Mouse (Mus musculus): ENCODE results near the gene Zfp598.
"Not testable (repeated sequence)": the region's sequence is repeated elsewhere in the genome, so short reads cannot be mapped to it uniquely, and the experiment has no call there.

The Zfp598 gene

GRCm38 (mm10) chr17:24689251-24690081 lies 20.0 kb downstream of the Zfp598 start, which contains the start of gene Syngr3:
Gene Syngr3, minus strand, starts transcription at chr17:24689955.
- peak; percentile 66 for DNase-seq

DNA sequence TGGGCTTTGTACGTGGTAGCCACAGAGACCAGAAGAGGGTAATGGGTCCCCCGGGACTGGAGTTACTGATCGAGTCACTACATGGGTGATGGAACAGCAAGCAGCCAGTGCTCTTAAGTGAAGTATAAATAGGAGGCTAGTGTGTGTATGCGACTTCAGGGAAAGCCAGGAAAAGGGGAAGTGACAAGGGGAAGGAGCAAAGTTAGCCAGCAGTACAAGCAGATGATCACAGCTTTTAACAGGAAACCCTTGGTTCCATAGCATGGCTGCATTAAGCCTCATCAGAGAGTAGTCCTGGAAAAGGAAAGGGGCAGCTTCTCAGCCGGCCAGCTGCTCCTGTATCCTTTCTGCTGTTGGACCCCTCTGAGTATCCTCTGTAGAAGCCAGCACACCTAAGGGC lies 22.9 kb downstream of the Zfp598 start:
- no peak for DNase-seq

- DNase-seq, result no peak
These were observed 26.0 kb downstream of the Zfp598 start for GRCm38 (mm10) chr17:24695326-24696010.

- DNase-seq, result peak; percentile 83
These were observed 26.7 kb downstream of the Zfp598 start, which contains the start of the genes Gfer and Noxo1 for GRCm38 (mm10) chr17:24696011-24696697. Gene Gfer, minus strand, starts transcription at chr17:24696156. Gene Noxo1, plus strand, starts transcription at chr17:24696234.

DNA sequence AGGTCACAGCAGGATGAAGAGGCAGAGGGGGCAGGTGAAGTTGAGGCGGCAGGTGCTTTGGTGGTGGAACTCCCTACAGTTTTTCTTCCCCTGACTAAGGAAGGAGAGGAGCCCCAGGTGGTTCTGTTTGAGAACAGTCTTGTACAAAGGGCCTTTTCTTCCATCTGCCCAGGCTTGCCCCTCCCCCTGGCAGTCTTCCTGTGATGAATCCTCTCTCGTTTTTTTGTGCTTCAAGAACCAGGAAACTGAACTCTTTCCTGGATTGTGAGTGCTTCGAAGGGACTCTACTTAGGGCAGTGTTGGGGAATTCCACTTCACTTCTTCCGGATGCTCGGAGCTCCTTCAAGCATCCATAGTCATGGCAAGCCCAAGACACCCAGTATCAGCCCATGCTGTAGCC lies 28.5 kb downstream of the Zfp598 start:
- DNase-seq, result no peak

DNA sequence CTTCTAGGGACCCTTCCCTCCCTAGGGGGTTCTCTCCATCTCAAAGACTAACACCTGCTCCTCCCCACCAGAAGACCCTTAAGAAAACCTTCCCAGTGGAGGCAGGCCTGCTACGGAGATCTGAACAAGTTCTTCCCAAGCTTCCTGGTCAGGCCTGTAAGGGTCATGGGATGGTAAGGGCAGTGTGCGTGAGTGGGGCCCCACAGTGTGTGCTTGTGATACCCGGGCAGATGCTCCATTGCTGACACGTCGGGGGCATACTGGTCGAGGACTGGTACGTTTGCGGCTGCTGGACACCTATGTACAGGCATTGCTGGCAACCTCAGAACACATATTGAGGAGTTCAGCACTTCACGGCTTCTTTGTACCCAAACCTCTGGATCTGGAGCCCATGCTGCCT lies 29.2 kb downstream of the Zfp598 start:
- no peak for DNase-seq

DNA sequence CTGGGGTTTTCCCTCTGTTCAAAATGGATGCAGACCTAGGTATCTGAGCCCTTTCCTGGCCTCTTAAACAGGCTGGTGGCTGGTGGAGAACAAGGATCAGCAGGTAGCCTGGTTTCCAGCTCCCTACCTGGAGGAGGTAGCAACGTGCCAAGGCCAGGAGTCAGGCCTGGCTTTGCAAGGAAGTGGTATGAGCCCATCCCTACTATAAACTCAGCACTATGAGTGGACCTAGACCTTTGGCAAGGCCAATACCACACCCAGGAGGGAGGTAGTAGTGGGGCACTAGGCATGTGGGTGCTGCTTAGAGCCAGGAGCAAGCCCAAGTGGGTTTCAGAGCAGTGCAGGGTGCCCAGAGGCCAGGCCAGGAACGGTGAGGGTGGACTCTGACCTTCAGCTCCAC lies 30.0 kb downstream of the Zfp598 start:
- DNase-seq, result no peak

DNA sequence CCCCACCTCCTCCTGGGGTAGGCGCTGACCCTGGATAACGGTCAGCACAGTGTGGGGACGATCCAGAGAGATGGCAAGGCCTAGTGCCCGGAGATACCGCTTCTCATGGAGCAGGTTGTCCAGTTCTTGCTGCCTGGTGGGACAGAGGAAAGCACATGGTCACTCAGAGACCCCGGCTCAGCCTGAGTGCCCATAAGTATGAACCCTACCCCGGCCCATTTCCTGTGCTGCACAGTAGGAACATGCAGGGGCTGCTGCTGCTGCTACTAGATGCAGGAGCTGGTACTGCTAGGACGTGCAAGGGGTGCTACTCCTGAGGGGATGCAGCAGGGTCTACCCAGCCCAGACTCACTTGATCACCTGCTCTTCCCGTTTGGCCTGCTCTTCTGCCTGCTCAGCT lies 31.8 kb downstream of the Zfp598 start:
- no peak for DNase-seq

DNA sequence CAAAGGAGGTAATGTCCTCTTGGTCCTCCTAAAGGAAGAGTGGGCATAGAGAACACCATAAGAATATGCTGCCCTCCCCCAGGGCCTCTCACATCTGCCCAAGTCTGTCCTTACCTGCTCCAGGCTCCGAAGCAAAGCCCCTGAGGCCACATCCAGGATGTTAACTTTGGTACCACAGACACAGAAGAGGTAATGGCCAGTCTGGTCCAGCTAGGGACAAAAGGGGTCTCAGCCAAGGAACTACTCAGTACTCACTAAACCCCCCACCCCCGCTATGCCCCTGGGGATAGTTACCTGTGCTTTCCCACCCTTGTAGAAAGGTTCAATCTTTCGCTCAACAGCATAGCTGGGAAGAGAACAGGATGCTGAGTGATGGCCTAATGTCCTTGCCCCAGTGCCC lies 36.3 kb downstream of the Zfp598 start:
- DNase-seq, result peak; percentile 31

DNA sequence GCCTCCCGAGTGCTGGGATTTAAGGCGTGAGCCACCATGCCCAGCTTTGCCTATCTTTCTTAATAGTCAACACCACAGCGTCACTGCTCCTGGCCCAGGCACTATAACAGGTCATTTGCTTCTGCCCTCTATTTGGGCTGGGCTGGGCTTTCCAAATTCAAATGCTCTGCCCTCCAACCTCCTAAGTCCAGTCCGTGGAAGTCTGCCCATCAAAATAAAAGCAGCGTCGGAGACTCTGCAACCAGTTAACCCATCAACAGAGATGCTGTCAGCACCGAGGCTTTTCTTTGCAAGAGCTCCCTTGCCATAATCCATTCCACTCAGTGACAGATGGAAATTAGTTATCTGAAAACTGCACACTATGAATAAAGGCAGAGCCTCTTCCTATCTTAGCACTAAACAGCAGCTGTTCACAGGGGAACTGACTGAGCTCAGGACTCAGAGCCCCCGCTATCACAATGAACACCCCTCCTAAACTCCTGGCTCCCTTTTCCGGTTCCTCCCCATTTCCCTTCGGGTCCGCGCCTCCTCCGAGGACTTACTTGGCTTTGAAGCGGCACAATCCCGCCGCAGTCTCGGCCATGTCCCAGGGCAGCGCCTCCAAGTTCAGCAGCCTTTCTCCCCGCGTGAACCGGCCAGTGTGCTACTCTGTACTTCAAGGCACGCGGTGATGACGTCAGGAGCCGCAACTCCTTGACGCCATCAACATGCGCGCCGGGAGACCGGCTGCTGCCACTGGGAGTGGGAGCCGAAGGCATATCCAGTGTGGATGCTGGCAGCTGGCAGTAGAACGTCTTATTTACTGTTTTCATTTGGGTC lies 37.7 kb downstream of the Zfp598 start, which contains the start of gene Tbl3:
Gene Tbl3, minus strand, starts transcription at position 679 of the 819 bp plus-strand sequence.
- DNase-seq, result peak; percentile 93

DNA sequence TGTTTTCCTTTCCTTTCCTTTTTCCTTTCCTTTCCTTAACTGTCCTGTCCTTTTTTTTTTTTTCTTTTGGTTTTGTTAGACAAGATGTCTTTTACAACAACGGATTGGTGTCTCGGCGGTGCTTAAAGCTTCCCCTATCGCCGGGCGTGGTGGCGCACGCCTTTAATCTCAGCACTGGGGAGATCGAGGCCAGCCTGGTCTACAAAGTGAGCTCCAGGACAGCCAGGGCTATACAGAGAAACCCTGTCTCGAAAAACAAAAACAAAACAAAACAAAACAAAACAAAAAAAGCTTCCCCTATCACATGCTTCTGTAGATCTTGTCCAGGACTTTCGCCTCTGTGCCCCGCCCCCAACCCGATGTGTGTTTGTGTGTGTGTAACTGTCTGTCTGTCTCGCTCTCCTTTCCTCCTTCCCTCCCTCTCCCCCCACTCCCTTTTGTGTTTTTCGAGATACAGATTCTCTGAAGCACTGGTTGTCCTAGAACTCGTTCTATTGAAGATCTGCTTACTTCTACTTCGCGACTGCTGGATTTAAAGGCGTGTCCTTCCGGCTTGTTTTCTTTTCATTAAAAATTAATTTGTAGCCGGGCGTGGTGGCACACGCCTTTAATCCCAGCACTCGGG lies 38.4 kb downstream of the Zfp598 start:
- DNase-seq, result no peak

DNA sequence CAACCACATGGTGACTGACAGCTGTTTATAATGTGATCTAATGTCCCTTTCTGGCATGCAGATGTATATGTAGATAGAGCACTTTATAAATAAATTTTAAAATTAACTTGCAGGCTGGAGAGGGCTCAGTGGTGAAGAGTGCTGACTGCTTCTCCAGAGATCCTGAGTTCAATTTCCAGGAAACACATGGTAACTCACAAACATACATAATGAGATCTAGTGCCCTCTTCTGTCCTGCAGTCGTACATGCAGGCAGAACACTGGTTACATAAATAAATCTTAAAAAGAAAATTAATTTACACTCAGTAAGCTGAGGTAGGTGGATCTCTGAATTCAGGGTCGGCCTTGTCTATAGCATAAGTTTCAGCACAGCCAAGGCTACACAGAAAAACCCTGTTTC lies 39.2 kb downstream of the Zfp598 start:
- peak; percentile 53 for DNase-seq

DNA sequence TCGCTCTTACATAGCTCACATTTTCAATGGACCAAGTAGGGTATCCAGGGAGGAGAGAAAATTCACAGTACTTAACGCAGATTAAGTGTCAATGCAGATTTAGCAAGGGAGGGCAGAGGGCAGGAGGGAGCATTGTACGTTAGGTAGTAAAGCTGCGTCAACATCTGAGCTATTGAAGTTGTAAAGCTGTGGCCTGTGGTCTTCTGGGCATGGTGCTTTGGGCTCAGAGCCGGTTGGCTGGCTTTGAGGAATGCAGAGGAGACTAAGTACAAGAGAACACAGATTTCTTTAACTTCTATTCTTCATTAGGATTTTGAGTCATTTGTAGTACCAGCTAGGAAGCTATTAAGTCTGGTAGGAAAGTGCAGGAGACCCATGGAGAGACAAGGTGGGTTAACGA lies 46.1 kb downstream of the Zfp598 start:
- DNase-seq, result no peak

DNA sequence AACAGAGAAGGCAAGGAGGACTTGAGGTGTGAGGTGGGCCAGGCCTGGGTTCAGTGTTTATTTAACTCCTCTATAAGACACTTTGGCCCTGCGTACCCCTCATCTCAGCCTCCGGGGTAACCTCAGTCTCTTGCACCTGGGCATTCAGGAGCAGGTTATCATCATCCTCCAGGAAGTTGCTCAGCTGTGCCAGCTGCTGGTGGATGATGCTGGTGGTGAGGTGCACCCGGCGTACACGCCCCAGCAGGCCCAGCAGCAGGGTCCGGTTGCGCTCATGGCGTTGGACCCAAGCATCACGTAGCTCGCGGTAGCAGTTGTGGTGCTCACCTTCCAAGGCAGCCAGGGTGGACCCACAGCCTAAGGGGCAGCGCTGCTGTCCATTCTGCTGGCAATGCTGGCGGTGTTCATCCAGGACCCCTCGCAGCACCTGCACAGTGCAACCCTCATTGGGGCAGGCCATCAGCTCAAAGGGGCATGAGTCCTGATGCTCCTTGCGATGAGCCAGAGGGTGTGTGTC lies 46.7 kb downstream of the Zfp598 start:
- DNase-seq, result no peak

DNA sequence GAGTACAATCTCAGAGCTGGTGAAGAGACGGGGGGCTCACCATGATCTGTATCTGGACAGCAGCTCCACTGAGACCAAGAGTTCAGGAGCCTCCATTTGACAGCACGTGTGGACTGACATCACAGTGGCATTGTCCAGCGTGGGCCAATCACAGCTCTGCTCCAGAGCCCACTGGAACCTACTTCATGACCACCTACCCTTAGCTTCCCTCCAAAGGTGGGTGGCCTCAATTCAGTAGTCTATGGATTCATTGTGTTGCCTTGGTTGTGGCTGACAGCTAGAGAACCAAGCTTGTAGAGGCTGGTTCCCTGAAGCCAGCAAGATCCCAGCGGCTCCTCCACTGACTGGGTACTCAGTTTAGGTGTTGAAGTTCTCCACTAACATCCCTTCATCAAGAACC lies 48.5 kb downstream of the Zfp598 start, which contains the start of the genes Rnf151 and Rps2:
Gene Rnf151, minus strand, starts transcription at position 121 of the 400 bp plus-strand sequence.
Gene Rps2, plus strand, starts transcription at position 174 of the 400 bp plus-strand sequence.
- DNase-seq, result no peak

GRCm38 (mm10) chr17:24718938-24719337 lies 49.5 kb downstream of the Zfp598 start:
- not testable (repeated sequence) for DNase-seq

GRCm38 (mm10) chr17:24719494-24720222 lies 50.2 kb downstream of the Zfp598 start:
- peak; percentile 97 for DNase-seq

- DNase-seq, result not testable (repeated sequence)
These were observed 51.1 kb downstream of the Zfp598 start for GRCm38 (mm10) chr17:24720616-24721015.

DNA sequence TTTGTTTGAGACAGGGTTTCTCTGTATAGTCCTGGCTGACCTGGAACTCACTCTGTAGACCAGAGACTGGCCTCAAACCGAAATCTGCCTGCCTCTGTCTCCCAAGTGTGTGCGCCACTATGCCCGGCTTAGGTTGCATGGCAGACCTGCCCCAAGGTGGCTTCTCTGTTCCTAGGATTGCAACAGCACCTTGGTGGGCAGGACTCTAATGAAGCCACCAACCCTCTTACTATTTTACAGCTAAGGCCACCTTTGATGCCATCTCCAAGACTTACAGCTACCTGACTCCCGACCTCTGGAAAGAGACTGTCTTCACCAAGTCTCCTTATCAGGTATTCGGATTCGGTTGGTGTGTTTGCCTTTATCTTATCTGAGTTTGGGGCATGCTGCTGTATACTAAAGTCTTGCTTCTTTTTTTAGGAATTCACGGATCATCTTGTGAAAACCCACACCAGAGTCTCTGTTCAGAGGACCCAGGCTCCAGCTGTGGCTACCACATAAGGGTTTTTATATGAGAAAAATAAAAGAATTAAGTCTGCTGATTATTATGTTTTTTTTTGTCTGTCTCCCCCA lies 52.0 kb downstream of the Zfp598 start:
- DNase-seq, result not testable (repeated sequence)

- DNase-seq, result no peak
These were observed 52.9 kb downstream of the Zfp598 start for GRCm38 (mm10) chr17:24722220-24722924.
